Mouse (Mus musculus): Measurements from ENCODE around the gene Crip3. TPM values are rescaled to one million over a fixed set of nuclear protein-coding genes. Genes with fewer than 3 reads are reported as not detected.

Gene Crip3
- polyA plus RNA-seq, 1 experiment from 2014 or later = 0.85 TPM

- Histone ChIP-seq H3K4me2 (no peak overlapping the region), H3K4me3 (ENCODE audit: low read depth, low read length) (no peak overlapping the region), H3K27me3 (ENCODE audit: control insufficient read depth, insufficient read depth, low read length) (no peaks in the 10 kb centered on the region), H3K9me3 (ENCODE audit: control insufficient read depth, low read length) (no peaks in the 10 kb centered on the region), H3K36me3 (ENCODE audit: control insufficient read depth, insufficient read depth, low read length) (no peaks in the 10 kb centered on the region), H3K27ac (ENCODE audit: low read depth, low read length) (no peak overlapping the region), H3K4me1 (ENCODE audit: control insufficient read depth, insufficient read depth, low read length) (no peaks in the 10 kb centered on the region), H3K9ac (ENCODE audit: low read length) (no peak overlapping the region)
- no peak for ATAC-seq (ENCODE audit: low FRiP score)
- DNase-seq (ENCODE audit: low spot score, missing footprints) = no peak
These were observed 9.0 kb upstream of the Crip3 start for GRCm38 (mm10) chr17:46419717-46420116.

- DNase-seq (ENCODE audit: low spot score, missing footprints) (no peak), ATAC-seq (ENCODE audit: low FRiP score) (no peak)
- no peak overlapping the region for H3K4me2 ChIP-seq
- no peaks in the 10 kb centered on the region for H3K27me3 ChIP-seq (ENCODE audit: control insufficient read depth, insufficient read depth, low read length)
- H3K9me3 ChIP-seq (ENCODE audit: control insufficient read depth, low read length) = no peaks in the 10 kb centered on the region
- no peak overlapping the region for H3K9ac ChIP-seq (ENCODE audit: low read length)
- H3K27ac ChIP-seq (ENCODE audit: low read depth, low read length) = no peak overlapping the region
- H3K36me3 ChIP-seq (ENCODE audit: control insufficient read depth, insufficient read depth, low read length) = no peaks in the 10 kb centered on the region
- H3K4me1 ChIP-seq (ENCODE audit: control insufficient read depth, insufficient read depth, low read length) = no peaks in the 10 kb centered on the region; the same call in 1 of the 2 replicates
- H3K4me3 ChIP-seq (ENCODE audit: low read depth, low read length) = no peak overlapping the region
These were observed 2.2 kb upstream of the Crip3 start for GRCm38 (mm10) chr17:46426496-46426895.

- Histone ChIP-seq H3K4me2 (peak overlapping the region; percentile 41), H3K27ac (ENCODE audit: low read depth, low read length) (no peak overlapping the region), H3K4me1 (ENCODE audit: control insufficient read depth, insufficient read depth, low read length) (peaks cover 5% of the 10 kb centered on the region), H3K4me3 (ENCODE audit: low read depth, low read length) (peak overlapping the region; percentile 4; the same call in 1 of the 2 replicates), H3K36me3 (ENCODE audit: control insufficient read depth, insufficient read depth, low read length) (no peaks in the 10 kb centered on the region), H3K27me3 (ENCODE audit: control insufficient read depth, insufficient read depth, low read length) (no peaks in the 10 kb centered on the region), H3K9me3 (ENCODE audit: control insufficient read depth, low read length) (no peaks in the 10 kb centered on the region), H3K9ac (ENCODE audit: low read length) (0 out of 2 replicates have a peak overlapping the region, but pooled peaks have one; percentile 3)
- DNase-seq (ENCODE audit: low spot score, missing footprints) (peak; percentile 91), ATAC-seq (ENCODE audit: low FRiP score) (peak; percentile 78)
- 5% methylated on average over 17 of the region's 17 CpGs for WGBS
These were observed 4.9 kb downstream of the Crip3 start for GRCm38 (mm10) chr17:46433627-46434026.

- ATAC-seq (ENCODE audit: low FRiP score) (peak; percentile 73), DNase-seq (ENCODE audit: low spot score, missing footprints) (no peak)
- Histone ChIP-seq H3K27ac (ENCODE audit: low read depth, low read length) (no peak overlapping the region), H3K36me3 (ENCODE audit: control insufficient read depth, insufficient read depth, low read length) (no peaks in the 10 kb centered on the region), H3K4me2 (no peak overlapping the region), H3K9ac (ENCODE audit: low read length) (no peak overlapping the region; the same call in 1 of the 2 replicates), H3K4me3 (ENCODE audit: low read depth, low read length) (0 out of 2 replicates have a peak overlapping the region, but pooled peaks have one; percentile 4), H3K27me3 (ENCODE audit: control insufficient read depth, insufficient read depth, low read length) (no peaks in the 10 kb centered on the region), H3K9me3 (ENCODE audit: control insufficient read depth, low read length) (no peaks in the 10 kb centered on the region), H3K4me1 (ENCODE audit: control insufficient read depth, insufficient read depth, low read length) (peaks cover 5% of the 10 kb centered on the region; the same call in 1 of the 2 replicates)
- 30% methylated on average over 23 of the region's 23 CpGs for WGBS
These were observed 8.1 kb downstream of the Crip3 start for GRCm38 (mm10) chr17:46436672-46437366.

GRCm38 (mm10) chr17:46438298-46438873, 9.7 kb downstream of the Crip3 start, which contains the start of gene Slc22a7:
TSS of gene Slc22a7 (minus strand) at chr17:46438457.
- Histone ChIP-seq H3K4me2 (no peak within 1 kb of the TSS), H3K4me3 (ENCODE audit: low read depth, low read length) (no peak within 1 kb of the TSS), H3K4me1 (ENCODE audit: control insufficient read depth, insufficient read depth, low read length) (peaks cover 8% of the 10 kb centered on the region; the same call in 1 of the 2 replicates), H3K36me3 (ENCODE audit: control insufficient read depth, insufficient read depth, low read length) (no peaks in the 10 kb centered on the region), H3K9ac (ENCODE audit: low read length) (no peak within 1 kb of the TSS), H3K27me3 (ENCODE audit: control insufficient read depth, insufficient read depth, low read length) (peaks cover 8% of the 10 kb centered on the region), H3K9me3 (ENCODE audit: control insufficient read depth, low read length) (no peaks in the 10 kb centered on the region), H3K27ac (ENCODE audit: low read depth, low read length) (no peak within 1 kb of the TSS)
- ATAC-seq (ENCODE audit: low FRiP score) (no peak), DNase-seq (ENCODE audit: low spot score, missing footprints) (no peak)
- 83% methylated on average over 4 of the region's 4 CpGs for WGBS

- 92% methylated on average over 10 of the region's 10 CpGs for WGBS
- no peak for ATAC-seq (ENCODE audit: low FRiP score)
- H3K27me3 ChIP-seq (ENCODE audit: control insufficient read depth, insufficient read depth, low read length) = peaks cover 15% of the 10 kb centered on the region
- H3K36me3 ChIP-seq (ENCODE audit: control insufficient read depth, insufficient read depth, low read length) = no peaks in the 10 kb centered on the region
- no peak overlapping the region for H3K4me3 ChIP-seq (ENCODE audit: low read depth, low read length)
- H3K27ac ChIP-seq (ENCODE audit: low read depth, low read length) = no peak overlapping the region
- no peak for DNase-seq (ENCODE audit: low spot score, missing footprints)
- H3K4me2 ChIP-seq = no peak overlapping the region
- no peak overlapping the region for H3K9ac ChIP-seq (ENCODE audit: low read length)
- H3K9me3 ChIP-seq (ENCODE audit: control insufficient read depth, low read length) = no peaks in the 10 kb centered on the region
- H3K4me1 ChIP-seq (ENCODE audit: control insufficient read depth, insufficient read depth, low read length) = 0 out of 2 replicates have a peak, but pooled peaks cover 3% of the 10 kb centered on the region
These were observed 10.4 kb downstream of the Crip3 start for GRCm38 (mm10) chr17:46439176-46439575.

GRCm38 (mm10) chr17:46444839-46445579, 16.3 kb downstream of the Crip3 start:
- H3K36me3 ChIP-seq (ENCODE audit: control insufficient read depth, insufficient read depth, low read length) = no peaks in the 10 kb centered on the region
- peaks cover 26% of the 10 kb centered on the region for H3K27me3 ChIP-seq (ENCODE audit: control insufficient read depth, insufficient read depth, low read length)
- DNase-seq (ENCODE audit: low spot score, missing footprints) (no peak), ATAC-seq (ENCODE audit: low FRiP score) (no peak)
- H3K9me3 ChIP-seq (ENCODE audit: control insufficient read depth, low read length) = no peaks in the 10 kb centered on the region
- 1% methylated on average over 44 of the region's 50 CpGs for WGBS
- H3K4me1 ChIP-seq (ENCODE audit: control insufficient read depth, insufficient read depth, low read length) = peaks cover 14% of the 10 kb centered on the region
- H3K9ac ChIP-seq (ENCODE audit: low read length) = no peak overlapping the region
- no peak overlapping the region for H3K27ac ChIP-seq (ENCODE audit: low read depth, low read length)
- peak overlapping the region; percentile 33 for H3K4me2 ChIP-seq
- H3K4me3 ChIP-seq (ENCODE audit: low read depth, low read length) = peak overlapping the region; percentile 1; the same call in 1 of the 2 replicates

- ATAC-seq (ENCODE audit: low FRiP score) = no peak
These were observed 17.5 kb downstream of the Crip3 start for GRCm38 (mm10) chr17:46446264-46446663.

GRCm38 (mm10) chr17:46452683-46453082, 24.0 kb downstream of the Crip3 start:
- ATAC-seq (ENCODE audit: low FRiP score) = no peak
- 27% methylated on average over 5 of the region's 5 CpGs for WGBS
- no peaks in the 10 kb centered on the region for H3K36me3 ChIP-seq (ENCODE audit: control insufficient read depth, insufficient read depth, low read length)
- DNase-seq (ENCODE audit: low spot score, missing footprints) = no peak
- no peak overlapping the region for H3K4me2 ChIP-seq
- H3K9me3 ChIP-seq (ENCODE audit: control insufficient read depth, low read length) = no peaks in the 10 kb centered on the region
- no peak overlapping the region for H3K9ac ChIP-seq (ENCODE audit: low read length)
- H3K4me3 ChIP-seq (ENCODE audit: low read depth, low read length) = no peak overlapping the region
- H3K27ac ChIP-seq (ENCODE audit: low read depth, low read length) = no peak overlapping the region
- peaks cover 7% of the 10 kb centered on the region for H3K27me3 ChIP-seq (ENCODE audit: control insufficient read depth, insufficient read depth, low read length)
- peaks cover 35% of the 10 kb centered on the region for H3K4me1 ChIP-seq (ENCODE audit: control insufficient read depth, insufficient read depth, low read length)

More at GRCm38 (mm10) chr17:46446264-46446663, 17.5 kb downstream of the Crip3 start:
- Histone ChIP-seq H3K36me3 (ENCODE audit: control insufficient read depth, insufficient read depth, low read length) (no peaks in the 10 kb centered on the region), H3K9me3 (ENCODE audit: control insufficient read depth, low read length) (no peaks in the 10 kb centered on the region), H3K4me3 (ENCODE audit: low read depth, low read length) (no peak overlapping the region), H3K27ac (ENCODE audit: low read depth, low read length) (no peak overlapping the region), H3K4me1 (ENCODE audit: control insufficient read depth, insufficient read depth, low read length) (peaks cover 14% of the 10 kb centered on the region), H3K27me3 (ENCODE audit: control insufficient read depth, insufficient read depth, low read length) (peaks cover 26% of the 10 kb centered on the region), H3K4me2 (no peak overlapping the region), H3K9ac (ENCODE audit: low read length) (no peak overlapping the region)
- 89% methylated on average over 16 of the region's 16 CpGs for WGBS
- DNase-seq (ENCODE audit: low spot score, missing footprints) = no peak
